Mouse (Mus musculus) CD8-positive naive resting alpha-beta T cell, adult 2 months (primary cell): ENCODE measurements around the gene Frzb.

Experiments
- DNase-seq, 2 experiments: peaks; one replicate each; pipeline ENCODE4 v3.0.0; 2022; ENCODE audit warnings: low read depth in 2 of 2, low spot score in 2 of 2

Gene Frzb

DNA sequence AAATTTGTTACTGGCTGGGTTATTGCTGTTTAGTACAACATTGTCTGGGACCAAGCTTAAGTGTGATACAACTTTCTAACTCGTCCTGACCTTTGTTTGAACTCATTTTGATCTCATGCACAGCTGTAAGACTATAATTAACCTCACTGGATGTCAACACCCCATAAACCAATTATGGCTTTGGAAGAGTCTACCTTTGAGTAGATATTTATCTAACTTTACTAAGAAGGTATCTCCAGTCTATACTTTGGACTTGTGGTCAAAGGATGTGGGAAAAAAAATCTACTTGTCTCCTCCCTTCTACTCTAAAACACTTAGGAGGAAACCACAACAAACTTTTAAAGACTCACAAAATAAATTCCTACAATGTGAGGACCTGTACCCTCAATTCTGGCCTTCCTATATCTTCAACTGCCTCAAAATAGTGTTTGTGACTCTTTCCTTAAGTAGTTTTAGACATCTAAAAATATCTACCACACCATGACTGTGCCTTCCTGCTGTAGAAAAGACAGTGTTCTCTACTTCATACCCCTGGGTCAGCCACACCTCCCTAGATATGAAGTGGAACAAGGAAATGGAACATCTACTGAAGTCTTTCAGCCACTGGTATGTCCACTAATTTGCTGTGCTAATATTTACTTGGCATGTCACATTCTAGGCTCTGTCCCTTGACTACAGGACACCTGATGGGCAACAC lies 16.9 kb downstream of the Frzb start:
- DNase-seq = no peak

DNA sequence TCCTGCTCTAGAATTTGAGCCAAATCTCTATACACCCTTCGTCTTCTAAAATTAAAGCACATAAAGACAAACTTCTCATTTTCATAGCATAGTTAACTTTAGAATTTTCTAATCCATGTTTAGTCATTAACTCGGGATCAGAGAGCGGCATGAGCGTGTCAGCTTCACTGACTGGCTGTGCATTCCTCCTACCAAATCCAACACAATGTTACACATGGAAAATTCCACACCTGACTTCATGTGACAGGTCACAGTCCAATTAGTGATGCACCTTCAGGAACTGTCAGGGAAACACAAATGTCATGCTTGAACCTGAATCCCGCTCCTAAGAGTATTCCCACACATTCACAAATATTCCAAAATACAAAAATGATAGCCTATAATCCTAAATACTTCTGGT lies 24.3 kb downstream of the Frzb start:
- no peak for DNase-seq

DNA sequence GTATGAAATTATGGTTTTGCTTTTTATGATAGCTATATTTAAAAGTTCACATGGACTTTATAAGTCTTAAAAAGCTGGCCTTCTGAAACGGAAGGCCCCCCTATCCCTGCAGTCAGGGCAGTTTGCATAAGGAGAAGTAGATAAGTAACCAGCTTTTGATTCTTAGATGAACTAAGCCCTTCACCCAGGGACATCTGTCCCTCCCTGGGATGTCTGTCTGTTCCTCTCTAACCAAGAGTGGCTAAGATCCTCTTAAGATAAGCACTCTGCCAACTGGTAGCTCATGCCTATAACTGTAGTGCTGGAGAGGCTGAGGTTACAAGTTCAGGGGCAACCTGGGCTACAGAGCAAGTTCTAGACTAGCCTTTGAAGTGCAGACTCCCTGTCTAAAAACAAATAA lies 25.4 kb downstream of the Frzb start:
- no peak for DNase-seq

DNA sequence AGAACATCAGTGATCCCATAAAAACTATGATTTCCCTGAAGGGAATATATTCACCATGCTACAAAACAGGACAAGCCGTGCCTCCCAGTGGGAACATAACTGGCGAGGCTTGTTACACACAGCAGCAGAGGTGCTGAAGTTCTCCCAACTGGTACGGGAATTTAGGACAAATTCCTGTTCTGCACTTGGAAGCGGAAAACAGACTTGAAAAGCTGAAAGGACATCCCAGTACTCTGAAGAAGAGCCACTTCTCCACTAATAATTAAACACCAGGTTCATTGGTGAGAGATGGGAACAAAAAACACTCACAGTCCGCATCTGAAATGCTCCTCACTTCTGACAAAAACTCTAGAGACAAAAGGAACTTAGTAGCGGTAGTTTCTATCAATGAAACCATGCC lies 31.1 kb downstream of the Frzb start:
- DNase-seq = no peak

DNA sequence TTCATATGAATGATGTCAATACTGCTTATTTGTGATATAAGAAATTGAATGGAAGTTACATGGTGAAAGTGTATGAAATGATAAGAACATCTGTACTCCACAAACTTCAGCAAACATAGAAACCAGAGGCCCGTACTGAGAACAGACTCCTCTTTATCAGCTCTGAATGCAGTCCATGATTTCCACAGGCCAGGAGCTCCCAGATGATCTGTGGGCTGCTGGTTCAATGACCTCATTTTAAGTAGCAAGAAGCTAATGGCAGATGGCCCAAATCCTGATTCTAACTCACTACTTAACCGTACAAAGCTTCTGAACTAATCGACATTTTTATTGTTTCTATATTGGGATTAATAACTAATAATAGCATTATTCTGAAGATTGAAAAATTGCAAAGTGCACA lies 33.0 kb downstream of the Frzb start:
- DNase-seq = no peak

DNA sequence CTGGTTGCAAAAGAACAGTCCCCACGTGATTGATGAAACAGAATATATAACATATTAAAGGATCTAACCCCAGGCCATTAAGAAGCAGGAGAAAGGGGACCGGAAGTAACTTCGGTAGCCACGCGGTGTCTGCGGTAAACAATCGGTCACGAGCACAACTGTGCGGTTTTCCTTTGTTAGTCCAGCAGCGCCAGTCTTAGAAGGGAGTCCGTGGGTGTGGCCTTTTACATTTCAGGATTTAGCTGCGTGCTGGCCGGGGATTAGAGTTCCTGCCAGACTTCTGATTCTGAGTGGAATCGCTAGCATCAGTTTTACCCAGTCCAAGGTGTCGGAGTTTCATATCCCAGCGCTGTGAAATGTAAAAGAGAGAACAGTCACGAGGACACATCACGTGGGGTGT lies 34.3 kb downstream of the Frzb start:
- no peak for DNase-seq

DNA sequence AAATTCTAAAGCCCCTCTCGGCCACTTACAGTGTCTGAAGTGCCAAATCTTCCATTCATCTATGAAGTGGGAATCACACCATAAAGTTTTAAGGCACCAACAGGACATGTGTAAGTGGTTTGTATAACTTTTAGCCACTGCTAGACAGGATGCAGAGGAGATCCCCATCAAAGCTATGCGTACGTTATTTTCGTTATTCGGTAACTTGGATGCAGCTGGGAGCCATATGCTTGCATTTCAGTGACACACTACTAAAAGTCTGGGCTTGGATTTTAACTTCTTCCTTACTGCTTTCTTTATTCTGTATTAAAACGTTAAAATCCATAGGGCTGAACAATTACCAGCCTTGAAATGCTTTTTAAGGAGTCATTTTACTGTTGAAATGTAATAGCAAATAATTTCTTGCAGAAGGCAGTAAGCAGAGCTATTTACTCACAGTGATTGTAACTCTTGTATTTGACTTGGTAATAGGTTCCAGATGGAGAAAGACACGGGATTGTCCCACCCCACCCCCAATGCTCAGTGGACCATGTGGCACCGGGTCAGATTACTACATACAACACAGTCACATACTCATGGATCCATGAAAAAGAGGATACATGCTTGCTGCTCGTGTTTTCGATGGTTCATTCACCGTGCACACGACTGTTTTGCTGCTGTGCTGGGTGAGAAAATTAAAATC lies 37.4 kb downstream of the Frzb start:
- DNase-seq = no peak

DNA sequence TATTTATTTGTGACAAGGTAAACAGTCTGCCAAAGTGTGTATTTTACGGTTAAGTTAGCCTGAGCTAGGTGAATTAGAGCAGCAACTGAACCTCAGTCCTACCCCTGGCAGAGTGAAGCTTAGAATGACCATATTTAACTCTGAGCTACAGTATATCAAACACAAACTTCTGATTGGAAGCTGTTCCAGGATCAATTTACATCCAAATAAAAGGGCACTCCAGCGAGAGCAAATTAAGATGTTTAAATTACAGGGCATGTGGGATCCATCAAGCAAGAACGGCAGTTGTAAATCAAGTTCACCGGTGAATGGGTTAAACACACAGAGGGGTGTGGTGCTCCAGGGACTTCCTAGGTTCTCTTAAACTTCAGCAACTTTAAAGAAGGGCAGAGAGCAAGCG lies 42.7 kb downstream of the Frzb start:
- DNase-seq = no peak

DNA sequence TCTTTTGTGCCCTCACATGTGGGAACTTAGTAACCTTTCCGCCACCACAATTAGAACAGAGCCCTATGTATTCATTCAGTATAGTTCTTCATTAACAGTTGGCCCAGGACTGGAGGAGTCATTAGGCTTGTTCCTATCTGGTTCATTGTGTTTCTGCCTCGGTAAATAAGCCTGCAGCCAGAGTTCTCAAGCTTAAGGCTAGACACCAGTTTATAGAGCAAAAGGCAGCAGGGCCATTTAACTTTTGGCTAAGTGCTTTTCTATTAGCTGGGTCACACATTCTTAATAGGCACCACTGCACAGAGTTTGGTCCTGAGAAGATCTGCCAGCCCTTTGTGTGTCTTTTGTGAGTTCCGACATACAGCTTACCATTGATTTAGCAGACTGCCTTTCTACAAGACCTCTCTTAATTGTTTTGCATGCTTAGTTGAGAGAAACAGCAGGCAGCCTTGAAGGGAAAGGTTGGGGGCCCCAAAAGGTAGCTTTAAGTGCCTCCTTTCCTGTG lies 48.8 kb downstream of the Frzb start:
- DNase-seq = no peak

DNA sequence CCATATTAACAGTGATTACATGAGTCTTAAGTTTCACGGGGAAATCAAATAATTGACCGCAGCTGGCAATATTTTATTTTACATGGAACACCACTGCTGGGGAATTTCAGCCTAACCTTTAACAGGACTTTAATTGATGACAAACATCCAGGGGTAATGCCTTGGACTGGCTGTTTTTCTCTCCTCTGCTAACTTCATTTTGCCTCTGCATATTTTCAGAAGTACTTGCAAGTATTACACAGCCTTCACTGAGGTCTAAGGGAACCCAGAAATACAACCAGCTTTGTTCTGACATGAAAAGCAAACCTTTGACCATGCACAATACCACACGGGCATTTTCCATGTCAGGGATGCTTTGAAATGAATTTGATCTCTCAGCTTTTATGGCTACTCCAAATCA lies 50.6 kb downstream of the Frzb start:
- DNase-seq = no peak

DNA sequence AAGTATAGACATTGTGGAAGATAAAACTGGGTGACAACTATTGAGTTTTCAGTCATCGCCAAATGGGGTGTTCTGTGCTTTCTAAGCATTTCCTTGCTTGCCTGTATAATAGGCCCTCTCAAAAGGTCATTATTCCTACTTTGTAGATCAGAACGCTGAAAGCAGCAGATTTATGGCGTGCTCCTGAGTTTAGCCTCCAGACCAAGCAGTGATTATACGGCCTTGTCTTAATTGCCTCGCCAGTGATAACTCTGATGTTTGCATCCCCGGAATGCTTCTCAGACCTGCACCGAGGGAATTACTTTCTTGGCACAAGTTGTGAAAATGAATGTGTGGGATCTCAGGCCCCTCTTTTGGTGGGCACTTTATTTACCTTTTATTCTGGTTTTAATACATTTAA lies 51.4 kb downstream of the Frzb start:
- no peak for DNase-seq

DNA sequence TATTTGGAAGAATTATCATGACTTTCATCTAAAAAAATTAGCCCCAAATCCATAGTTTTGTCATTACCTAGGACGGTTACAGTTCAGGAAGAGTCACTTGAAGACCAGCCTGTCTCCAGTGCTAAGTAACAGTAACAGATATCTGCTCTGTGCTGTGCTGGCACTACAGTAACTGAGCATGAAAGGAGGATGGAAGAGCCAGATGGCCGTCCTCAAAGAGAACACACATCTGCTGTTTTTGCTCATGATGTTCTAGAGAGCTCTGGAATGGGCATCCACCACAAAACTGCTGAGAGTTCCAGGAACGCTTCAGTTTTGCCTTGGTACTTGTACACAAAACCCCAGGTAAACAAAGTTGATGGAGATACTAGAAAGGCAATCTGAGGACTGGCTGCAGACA lies 59.1 kb downstream of the Frzb start:
- no peak for DNase-seq

DNA sequence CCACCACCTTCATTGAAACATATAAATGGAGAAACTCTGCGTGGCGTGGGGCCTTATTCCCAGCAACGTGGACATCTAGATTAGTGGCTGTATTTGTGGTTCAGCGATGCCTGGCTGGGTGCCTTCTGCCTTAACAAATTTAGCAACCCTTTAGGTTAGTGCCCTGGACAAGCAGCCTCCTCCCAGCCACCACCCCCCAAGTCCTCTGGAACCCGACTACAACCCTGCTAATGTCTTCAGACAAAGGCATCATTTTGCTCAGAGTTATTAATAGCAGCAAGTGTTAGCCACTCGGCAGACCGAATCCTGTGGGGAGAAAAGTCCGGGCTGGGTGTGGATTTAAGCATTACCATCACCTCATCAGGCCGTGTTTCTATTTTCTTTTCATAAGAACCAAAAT lies 59.8 kb downstream of the Frzb start:
- DNase-seq = no peak

DNA sequence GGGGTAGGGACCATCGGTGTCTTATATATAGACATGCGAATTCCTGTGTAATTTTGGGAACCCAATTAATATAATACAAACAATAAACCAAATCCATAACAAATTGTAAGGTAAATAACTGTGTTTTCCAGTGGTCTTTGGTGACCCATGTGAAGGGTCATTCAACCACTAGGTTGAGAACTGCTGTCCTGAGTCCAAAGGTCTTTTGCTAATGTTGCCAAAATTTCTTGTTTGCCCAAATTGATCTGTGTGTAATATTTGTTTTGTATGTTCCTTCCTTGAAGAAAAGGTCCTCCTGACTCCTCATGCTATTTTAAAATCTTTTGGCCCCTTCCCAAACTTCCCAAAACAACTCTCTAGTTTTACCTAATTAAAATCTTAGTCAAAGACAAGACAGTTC lies 61.2 kb downstream of the Frzb start:
- DNase-seq = no peak

DNA sequence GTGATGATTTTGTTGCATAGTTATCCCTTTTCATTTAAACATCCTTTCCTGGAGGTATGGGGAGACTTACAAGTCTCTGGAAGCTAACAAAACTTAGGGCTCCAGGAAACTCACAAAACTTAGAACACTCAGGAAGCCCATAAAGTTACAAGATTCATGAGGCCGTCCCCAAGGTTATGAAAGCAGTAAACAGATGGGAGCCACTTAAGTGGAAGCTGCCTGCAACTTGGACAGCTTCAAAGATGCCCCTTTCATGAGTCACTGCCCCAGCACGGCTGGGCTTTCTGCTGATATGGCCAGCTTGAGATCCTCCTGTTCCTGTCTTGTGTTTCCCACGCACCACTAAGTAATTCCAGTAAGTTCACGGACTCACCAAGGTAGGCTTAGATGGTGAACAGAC lies 63.0 kb downstream of the Frzb start:
- no peak for DNase-seq

DNA sequence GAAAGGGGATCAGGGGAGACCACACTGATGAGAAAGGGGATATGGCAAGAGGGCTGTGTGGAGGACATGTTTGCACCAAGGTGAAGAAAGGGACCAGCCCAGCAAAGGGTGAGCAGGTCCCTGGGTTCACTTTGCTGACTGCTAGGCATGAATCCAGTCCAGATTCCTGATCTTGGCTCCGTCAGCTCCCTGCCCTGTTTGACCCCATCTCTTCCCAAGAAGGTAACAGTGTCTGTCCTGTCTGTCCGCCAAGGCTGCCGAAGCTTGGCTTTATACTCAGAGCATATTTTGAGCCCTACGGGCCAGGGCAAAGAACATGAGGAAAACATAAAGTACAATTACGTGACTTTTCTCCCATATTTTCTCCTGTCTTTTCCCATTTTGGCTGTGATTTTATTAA lies 67.6 kb downstream of the Frzb start:
- DNase-seq = no peak

DNA sequence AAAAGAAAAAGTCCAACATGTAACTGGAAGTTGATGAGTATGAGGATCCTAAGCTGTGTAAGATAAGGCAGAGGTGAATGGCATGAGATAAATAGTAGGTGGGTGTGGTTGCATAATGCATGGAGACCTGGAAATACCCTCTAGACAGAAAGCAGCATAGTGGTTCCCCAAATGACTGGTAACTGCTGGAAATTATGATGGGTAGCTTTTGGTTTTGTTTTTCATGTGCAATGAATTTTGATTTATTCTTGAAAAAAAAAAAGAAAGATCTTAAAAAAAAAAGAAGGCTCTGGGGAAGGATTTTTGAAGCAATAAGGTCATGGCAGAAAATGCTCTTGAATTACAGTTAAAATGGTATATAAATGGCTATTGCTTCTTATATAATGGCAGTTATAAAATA lies 72.5 kb downstream of the Frzb start:
- DNase-seq = no peak

DNA sequence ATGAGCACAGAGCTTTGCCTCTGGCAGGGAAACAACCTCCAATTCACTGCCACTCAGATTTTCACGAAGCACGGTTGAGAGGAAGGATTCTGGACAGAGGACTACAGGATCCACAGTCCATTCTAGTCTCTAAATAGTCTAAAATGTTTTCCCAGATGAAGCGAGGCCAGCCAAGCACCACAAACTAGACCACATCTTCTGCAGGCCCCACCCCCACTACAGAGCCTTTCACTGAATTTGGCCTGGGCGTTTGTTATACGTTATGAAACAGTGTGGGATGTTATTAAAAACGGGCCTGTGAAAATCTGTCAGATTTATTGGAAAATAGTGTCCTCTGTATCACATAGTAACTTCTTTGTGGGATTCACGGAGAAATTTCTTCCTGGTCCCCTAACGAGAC lies 76.0 kb downstream of the Frzb start:
- DNase-seq = no peak
